Mouse (Mus musculus) lung, postnatal 4 days (tissue): ENCODE results near the gene Ak9.

Experiments used
- DNase-seq, 2 experiments: peaks; one replicate each; pipeline ENCODE4 v3.0.0; 2021

Ak9 gene

GRCm38 (mm10) chr10:41303639-41304444, at the start of gene Ak9:
TSS of gene Ak9 (plus strand) at chr10:41303980.
- DNase-seq: peak; percentile 86 to 87

- no peak for DNase-seq
These were observed 43.4 kb upstream of the Ak9 start for GRCm38 (mm10) chr10:41260243-41261006.

DNA sequence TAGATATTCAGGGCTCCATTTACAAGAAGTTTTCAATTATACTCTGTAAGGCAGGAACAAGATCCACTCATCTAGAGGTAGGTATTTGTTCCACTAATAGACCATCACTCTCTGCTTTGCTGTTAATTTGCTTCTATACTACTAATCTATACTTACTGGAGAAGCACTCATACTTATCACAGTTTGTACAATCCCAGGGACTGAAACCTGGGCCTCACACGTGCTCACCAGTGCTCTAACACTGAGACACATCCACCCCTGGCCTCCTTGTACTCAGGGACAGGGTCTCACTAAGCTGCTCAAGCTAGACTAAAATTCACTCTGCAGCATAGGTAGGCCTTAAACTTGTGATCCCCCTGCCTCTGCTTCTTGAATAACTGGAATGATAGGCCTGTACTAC, 42.6 kb upstream of the Ak9 start:
- DNase-seq: no peak

DNA sequence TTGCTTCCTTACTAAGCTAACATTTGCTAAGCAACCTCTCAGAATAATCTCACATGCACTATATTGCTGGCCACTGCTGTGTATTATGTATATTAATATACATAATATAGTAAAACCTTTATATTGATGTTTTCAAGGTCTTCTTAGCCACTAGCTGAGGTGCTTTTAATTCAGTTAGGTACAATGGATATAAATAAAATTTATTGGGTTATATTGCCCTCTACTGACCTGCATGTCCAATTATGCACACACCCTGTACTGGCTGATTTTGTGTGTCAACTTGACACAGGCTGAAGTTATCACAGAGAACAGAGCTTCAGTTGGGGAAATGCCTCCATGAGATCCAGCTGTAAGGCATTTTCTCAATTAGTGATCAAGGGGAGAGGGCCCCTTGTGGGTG, 41.9 kb upstream of the Ak9 start:
- DNase-seq: no peak

DNA sequence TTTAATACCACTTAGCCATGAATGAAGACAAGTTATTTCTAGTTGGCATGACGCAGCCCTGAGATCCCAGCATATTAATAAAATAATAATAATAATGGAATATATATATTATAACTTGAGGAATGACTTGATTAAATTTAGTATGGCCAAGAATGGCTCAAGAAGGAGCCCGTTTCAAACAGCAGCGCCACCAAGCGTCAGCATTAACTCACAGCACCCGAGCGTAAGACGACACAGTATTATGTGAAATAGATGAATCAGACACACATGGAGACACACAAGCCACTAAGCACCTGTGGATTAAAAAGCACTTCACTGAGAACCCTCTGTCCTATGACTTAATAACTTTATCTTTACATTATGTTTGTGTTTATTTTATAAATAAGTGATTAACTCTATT, 31.9 kb upstream of the Ak9 start:
- no peak for DNase-seq

DNA sequence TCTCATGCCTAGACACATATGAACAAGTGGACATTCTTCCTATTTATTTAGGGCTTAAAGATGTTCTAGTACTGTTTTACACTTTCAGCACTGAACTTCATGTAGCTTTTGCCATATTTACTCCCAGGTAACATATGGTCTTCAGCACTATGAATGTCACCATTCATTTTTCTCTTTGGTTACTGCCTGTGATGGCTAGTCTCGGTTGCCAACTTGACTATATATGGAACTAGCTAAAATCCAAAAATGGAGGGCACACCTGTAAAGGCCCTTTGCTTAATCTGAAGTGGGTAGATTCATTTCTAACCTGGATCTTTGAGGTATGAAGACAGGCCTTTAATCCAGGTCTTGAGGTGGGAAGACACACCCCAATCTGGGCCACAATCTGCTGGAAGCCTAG, 28.9 kb upstream of the Ak9 start:
- DNase-seq: no peak

DNA sequence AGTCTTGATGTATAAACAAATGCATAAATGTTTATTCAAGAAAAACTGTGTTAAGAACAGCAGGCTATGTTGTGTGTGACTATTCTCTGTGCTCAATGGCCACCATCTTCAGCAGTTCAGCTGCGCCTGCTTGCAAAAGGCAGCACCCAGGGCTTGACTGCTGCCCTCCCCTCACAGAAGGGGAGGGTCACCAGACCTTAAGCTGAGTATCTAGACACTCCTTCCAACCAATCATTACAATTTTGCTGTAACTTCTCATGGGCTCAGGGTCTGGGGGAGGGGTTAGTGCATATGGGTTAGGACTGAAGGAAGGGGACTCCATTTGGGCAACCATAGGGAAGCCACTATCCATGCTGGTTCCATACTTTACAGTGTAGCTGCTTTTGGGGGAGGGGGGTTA, 25.0 kb upstream of the Ak9 start:
- DNase-seq: peak in 1 of 2 experiments; percentile 31

GRCm38 (mm10) chr10:41280177-41280576, 23.6 kb upstream of the Ak9 start:
- DNase-seq: no peak

DNA sequence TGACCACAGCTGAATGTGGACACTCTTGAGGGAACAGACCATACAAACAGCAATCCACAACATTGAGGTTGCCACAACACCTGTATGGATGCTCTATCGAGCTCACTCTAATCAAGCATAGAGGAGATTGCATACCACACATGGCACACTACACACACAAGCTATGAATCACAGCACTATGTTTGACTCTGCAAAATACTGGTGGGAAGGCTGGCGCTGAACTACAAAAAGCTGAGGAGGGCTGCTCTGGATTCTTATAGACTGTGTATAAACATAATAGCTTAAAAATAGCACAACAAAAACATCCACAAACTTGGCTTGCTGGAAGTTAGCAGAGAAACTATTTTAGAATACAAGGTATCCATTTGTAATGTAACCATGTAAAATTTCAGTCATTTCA, 23.0 kb upstream of the Ak9 start:
- no peak for DNase-seq

- DNase-seq: no peak
These were observed 21.7 kb upstream of the Ak9 start for GRCm38 (mm10) chr10:41282086-41282485.

- DNase-seq: no peak
These were observed 16.2 kb upstream of the Ak9 start for GRCm38 (mm10) chr10:41287618-41288017.

- no peak for DNase-seq
These were observed 15.7 kb upstream of the Ak9 start for GRCm38 (mm10) chr10:41288074-41288473.

- DNase-seq: peak; percentile 81 to 91
These were observed 14.9 kb upstream of the Ak9 start for GRCm38 (mm10) chr10:41288771-41289415.

DNA sequence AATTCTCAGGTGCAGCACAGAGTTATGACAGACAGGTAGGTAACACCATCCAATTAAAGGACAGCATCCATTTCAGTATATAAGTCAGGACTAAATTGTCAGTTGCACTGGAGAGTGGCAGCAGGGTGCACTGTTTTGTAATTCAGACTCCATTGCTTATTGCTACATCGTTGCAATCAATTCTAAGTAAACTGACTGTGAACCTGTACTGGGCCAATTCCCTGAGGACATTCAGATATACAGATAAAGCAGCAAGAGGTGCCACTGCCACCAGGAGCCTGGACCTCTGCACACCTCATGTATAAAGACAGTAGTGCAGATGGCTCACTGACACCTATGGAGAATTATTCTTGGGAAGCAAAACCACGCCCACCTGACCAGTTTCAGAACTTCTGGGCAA, 12.8 kb upstream of the Ak9 start:
- no peak for DNase-seq

- peak; percentile 21 to 61 for DNase-seq
These were observed 10.8 kb upstream of the Ak9 start for GRCm38 (mm10) chr10:41293019-41293418.

DNA sequence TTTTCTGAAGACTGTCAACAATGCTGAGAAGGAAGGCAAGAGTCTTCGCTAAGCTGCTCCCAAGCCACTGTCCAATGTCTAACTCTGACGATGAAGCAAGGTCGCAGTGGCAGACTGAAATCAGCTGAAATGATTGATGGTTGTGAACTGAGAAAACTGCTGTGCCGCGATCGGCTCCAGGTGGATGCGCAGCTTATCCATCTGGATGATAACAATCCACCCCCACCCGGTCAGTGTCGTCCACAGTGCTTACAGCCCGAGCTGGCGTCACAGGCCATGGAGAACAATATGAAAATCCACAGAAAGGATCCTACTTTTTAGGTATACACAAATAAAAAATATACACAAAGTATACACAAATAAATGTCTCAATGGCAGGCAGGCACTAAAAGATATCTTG, 9.0 kb upstream of the Ak9 start:
- no peak for DNase-seq

GRCm38 (mm10) chr10:41295145-41295544, 8.6 kb upstream of the Ak9 start:
- DNase-seq: peak; percentile 15 to 29

- DNase-seq: no peak
These were observed 3.6 kb upstream of the Ak9 start for GRCm38 (mm10) chr10:41300161-41300560.

- peak; percentile 89 to 90 for DNase-seq
These were observed 920 bp upstream of the Ak9 start, which contains the start of gene Fig4 for GRCm38 (mm10) chr10:41302689-41303431. TSS of gene Fig4 (minus strand) at chr10:41303260.

GRCm38 (mm10) chr10:41304961-41305455, 1.2 kb downstream of the Ak9 start:
- no peak for DNase-seq

DNA sequence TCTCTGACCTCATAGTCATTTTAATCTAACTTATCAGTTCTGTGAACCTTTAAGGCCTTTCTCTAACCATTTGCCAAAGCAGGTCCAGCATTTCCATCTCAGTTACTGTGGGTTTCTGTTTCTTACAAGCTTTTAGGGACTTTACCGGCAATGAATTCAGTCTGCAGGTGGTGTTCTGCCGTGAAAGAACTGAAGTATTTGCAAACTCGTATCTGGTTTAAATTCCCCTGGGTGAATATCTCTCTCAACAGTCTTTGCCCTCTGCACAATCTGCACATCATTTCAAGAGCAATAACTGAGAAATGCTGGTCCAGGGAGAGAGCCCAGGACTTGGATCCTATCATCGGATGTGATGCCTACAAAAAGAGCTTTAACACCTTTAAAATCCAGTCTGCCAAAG, 4.4 kb downstream of the Ak9 start:
- DNase-seq: no peak

DNA sequence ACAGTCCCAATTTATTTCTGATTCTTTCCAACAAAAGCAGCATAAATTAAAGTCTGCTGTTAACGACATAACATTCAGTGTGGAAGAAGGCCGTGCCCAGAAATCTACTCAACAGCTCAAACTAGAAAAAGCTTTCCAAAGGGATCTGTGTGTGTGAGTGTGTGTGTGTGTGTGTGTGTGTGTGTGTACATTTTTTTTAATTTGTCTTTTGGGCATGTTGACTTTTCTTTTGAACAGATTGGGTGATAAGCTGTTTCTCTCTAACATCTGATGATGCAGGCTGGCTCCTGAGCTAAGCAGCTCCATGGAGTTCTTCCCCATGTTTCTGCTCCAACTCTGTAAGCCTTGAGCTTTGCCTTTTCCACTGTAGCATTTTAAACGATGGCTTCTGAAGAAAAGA, 12.1 kb downstream of the Ak9 start:
- DNase-seq: no peak

DNA sequence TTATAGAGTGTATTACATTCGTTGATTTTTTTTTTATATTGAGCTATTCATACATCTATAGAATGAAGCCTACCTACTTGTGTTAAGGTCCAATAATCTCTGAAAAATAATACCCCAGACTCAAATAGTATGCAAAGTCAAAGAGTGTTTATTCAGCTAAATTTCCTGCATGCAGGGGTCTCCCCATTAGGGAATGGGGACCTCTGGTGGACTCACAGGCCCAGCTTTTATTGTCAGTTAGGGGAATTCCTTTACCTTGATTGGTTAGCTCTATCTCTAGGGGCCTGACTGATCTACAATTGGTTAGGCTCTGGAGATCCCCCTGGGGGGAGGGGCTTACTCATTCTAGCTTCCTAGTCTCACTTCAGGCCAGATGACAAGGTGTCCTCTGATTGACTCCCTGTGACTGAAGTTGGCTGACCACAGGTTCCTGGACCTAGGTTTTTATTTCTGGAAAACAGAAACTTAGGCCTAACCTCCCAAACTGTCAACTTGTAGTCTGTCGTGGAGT, 28.8 kb downstream of the Ak9 start:
- DNase-seq: no peak
